Mouse (Mus musculus) C2C12 (cell line): ENCODE results near the gene Ptges3. TPM values are rescaled to one million over a fixed set of nuclear protein-coding genes. Genes with fewer than 3 reads are reported as not detected.
A peak's percentile ranks its signal among the peaks of the same experiment; 100 is the strongest.

Source experiments
- H3K27me3 ChIP-seq: one replicate; pipeline ENCODE4 v1.6.1; 2011; ENCODE audit not compliant: control insufficient read depth, insufficient read depth, insufficient read length
- H3K36me3 ChIP-seq: one replicate; pipeline ENCODE4 v1.6.1; 2011; ENCODE audit not compliant: control insufficient read depth, insufficient read depth
- H3K4me3 ChIP-seq: one replicate; pipeline ENCODE4 v1.5.1; 2011; ENCODE audit warnings: mild to moderate bottlenecking, control low read depth; ENCODE audit not compliant: poor library complexity, insufficient read depth, severe bottlenecking
- H3K79me2 ChIP-seq: one replicate; pipeline ENCODE4 v1.6.1; 2011; ENCODE audit not compliant: control insufficient read depth, insufficient read depth
- H3K79me3 ChIP-seq: one replicate; pipeline ENCODE4 v1.6.1; 2011; ENCODE audit warnings: low read depth, control low read depth
- H3ac ChIP-seq: one replicate; pipeline ENCODE3; 2011; ENCODE audit warnings: low read depth; ENCODE audit not compliant: control insufficient read depth, insufficient read length
- CEBPB ChIP-seq: IDR thresholded peaks from one replicate; pipeline ENCODE4 v1.6.1; 2011; ENCODE audit warnings: low read depth, mild to moderate bottlenecking, control low read depth, moderate library complexity
- CTCF ChIP-seq: IDR thresholded peaks from one replicate; pipeline ENCODE4 v1.5.1; 2011; ENCODE audit not compliant: control insufficient read depth, insufficient read depth, insufficient read length
- FOSL1 ChIP-seq: IDR thresholded peaks from one replicate; pipeline ENCODE4 v1.8.0; 2011; ENCODE audit warnings: mild to moderate bottlenecking, low read length; ENCODE audit not compliant: poor library complexity, insufficient read depth, severe bottlenecking
- MAX ChIP-seq: IDR thresholded peaks from one replicate; pipeline ENCODE4 v1.6.1; 2011; ENCODE audit warnings: mild to moderate bottlenecking, control low read depth
- MYOD1 ChIP-seq: IDR thresholded peaks from one replicate; pipeline ENCODE4 v1.6.1; 2011; ENCODE audit warnings: low read depth; ENCODE audit not compliant: control insufficient read depth, insufficient read length
- MYOG ChIP-seq: IDR thresholded peaks from one replicate; pipeline ENCODE4 v1.6.1; 2011; ENCODE audit not compliant: control insufficient read depth, insufficient read length; ENCODE audit errors: extremely low read depth
- USF1 ChIP-seq: IDR thresholded peaks from one replicate; pipeline ENCODE4 v1.6.1; 2011; ENCODE audit warnings: low read depth, mild to moderate bottlenecking, control low read depth, moderate library complexity
- polyA plus RNA-seq: library from polyadenylated mRNA; unstranded; fragments of >200 nt; fragmentation: generic; extraction: Trizol; gene quantifications from one replicate; pipeline ENCODE4 v1.2.1, GENCODE M21; 2012; ENCODE audit warnings: missing spikeins

Gene Ptges3
- polyA plus RNA-seq, 1 experiment: 133 TPM

DNA sequence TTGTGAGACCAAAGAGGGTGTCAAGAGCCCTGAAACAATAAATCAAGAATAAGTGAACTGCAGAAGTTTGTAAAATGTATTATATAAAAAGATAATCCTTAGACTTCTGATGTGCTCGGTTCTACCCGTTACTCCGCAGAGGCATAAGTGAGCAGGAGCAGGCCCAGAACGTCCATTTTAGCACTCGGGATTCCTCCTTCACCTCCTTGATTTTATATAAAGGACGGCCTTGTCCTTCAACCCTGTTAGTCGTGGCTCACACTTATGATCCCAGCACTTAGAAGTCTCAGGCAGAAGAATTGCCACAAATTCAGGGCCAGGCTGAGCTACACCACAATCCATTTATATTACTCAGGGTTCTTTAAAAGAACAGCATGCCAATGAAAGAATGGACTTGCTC, 28.8 kb upstream of the Ptges3 start:
- no peak overlapping the region for H3ac ChIP-seq
- H3K79me2 ChIP-seq: no peaks in the 10 kb centered on the region
- H3K79me3 ChIP-seq: no peaks in the 10 kb centered on the region
- no peak overlapping the region for H3K4me3 ChIP-seq
- H3K27me3 ChIP-seq: no peaks in the 10 kb centered on the region
- TF ChIP-seq CTCF (no peak), USF1 (no peak), CEBPB (no peak), MYOD1 (no peak), MAX (no peak), MYOG (no peak), FOSL1 (no peak)
- H3K36me3 ChIP-seq: peaks cover 64% of the 10 kb centered on the region

DNA sequence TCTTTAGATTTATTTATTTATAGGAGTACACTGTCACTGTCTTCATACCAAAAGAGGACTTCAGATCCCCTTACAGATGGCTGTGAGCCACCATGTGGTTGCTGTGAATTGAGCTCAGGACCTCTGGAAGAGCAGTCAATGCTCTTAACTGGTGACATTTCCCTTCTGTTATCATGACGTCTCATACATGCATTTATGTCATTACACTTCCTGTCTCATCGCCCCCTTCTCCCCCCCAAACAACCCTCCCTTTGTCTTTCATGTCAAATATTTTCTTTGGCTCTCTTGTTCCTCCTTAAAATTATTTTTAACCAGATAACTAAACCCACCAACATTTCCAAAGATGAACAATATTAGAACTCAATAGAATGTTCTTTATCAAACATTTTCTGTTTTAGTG, 27.9 kb upstream of the Ptges3 start:
- H3K27me3 ChIP-seq: no peaks in the 10 kb centered on the region
- no peak overlapping the region for H3ac ChIP-seq
- peaks cover 57% of the 10 kb centered on the region for H3K36me3 ChIP-seq
- H3K79me2 ChIP-seq: peaks cover 6% of the 10 kb centered on the region
- H3K79me3 ChIP-seq: peaks cover 4% of the 10 kb centered on the region
- no peak overlapping the region for H3K4me3 ChIP-seq
- no peak for TF ChIP-seq CTCF
- no peak for TF ChIP-seq MYOG
- no peak for TF ChIP-seq CEBPB
- no peak for TF ChIP-seq MAX
- no peak for TF ChIP-seq USF1
- no peak for TF ChIP-seq FOSL1
- TF ChIP-seq MYOD1: no peak

GRCm38 (mm10) chr10:128036746-128037425, 21.9 kb upstream of the Ptges3 start:
- TF ChIP-seq FOSL1: no peak
- TF ChIP-seq USF1: peak; percentile 53
- no peak for TF ChIP-seq MYOD1
- peak; percentile 38 for TF ChIP-seq MAX
- no peak for TF ChIP-seq CTCF
- Histone ChIP-seq H3K36me3 (peaks cover 60% of the 10 kb centered on the region), H3K27me3 (no peaks in the 10 kb centered on the region)

GRCm38 (mm10) chr10:128037921-128038320, 20.8 kb upstream of the Ptges3 start:
- Histone ChIP-seq H3K27me3 (no peaks in the 10 kb centered on the region), H3K4me3 (peak overlapping the region; percentile 96), H3ac (peak overlapping the region; percentile 65), H3K36me3 (peaks cover 66% of the 10 kb centered on the region), H3K79me2 (peaks cover 76% of the 10 kb centered on the region), H3K79me3 (peaks cover 75% of the 10 kb centered on the region)
- no peak for TF ChIP-seq MAX
- TF ChIP-seq USF1: no peak
- TF ChIP-seq CTCF: no peak
- no peak for TF ChIP-seq MYOD1
- no peak for TF ChIP-seq CEBPB
- no peak for TF ChIP-seq FOSL1
- TF ChIP-seq MYOG: no peak

More at GRCm38 (mm10) chr10:128036746-128037425, 21.9 kb upstream of the Ptges3 start:
- Histone ChIP-seq H3K79me3 (peaks cover 64% of the 10 kb centered on the region), H3K4me3 (peak overlapping the region; percentile 96), H3ac (peak overlapping the region; percentile 100), H3K79me2 (peaks cover 66% of the 10 kb centered on the region)

DNA sequence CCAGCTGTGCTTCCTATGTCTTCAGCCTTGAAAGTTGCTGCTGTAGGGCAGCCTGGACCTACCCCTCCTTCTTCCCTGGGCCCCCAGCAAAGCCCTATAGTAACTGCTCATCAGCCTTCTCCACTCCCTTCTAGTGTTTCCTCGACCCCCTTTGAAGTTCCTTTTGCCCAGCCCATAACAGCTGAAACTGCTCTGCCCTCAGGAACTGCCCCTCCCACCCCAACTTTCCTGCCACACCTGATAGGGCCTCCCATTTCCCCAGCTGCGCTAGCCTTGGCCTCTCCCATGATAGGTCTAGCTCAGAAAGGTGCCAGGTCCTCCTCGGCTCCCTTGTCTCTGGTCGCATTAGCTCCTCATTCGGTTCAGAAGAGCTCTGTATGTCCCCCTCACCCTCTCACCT, 19.6 kb upstream of the Ptges3 start:
- H3K79me3 ChIP-seq: peaks cover 87% of the 10 kb centered on the region
- H3K27me3 ChIP-seq: no peaks in the 10 kb centered on the region
- peak overlapping the region; percentile 15 for H3ac ChIP-seq
- no peak overlapping the region for H3K4me3 ChIP-seq
- TF ChIP-seq CTCF (no peak), FOSL1 (no peak), MAX (no peak), CEBPB (no peak), MYOD1 (no peak), MYOG (no peak)
- peaks cover 89% of the 10 kb centered on the region for H3K79me2 ChIP-seq
- peaks cover 78% of the 10 kb centered on the region for H3K36me3 ChIP-seq

GRCm38 (mm10) chr10:128039858-128040257, 18.9 kb upstream of the Ptges3 start:
- Histone ChIP-seq H3K79me3 (peaks cover 94% of the 10 kb centered on the region), H3K36me3 (peaks cover 85% of the 10 kb centered on the region), H3K27me3 (no peaks in the 10 kb centered on the region), H3ac (no peak overlapping the region), H3K79me2 (peaks cover 96% of the 10 kb centered on the region), H3K4me3 (no peak overlapping the region)
- TF ChIP-seq CEBPB (no peak), USF1 (no peak), MAX (no peak), MYOG (no peak), FOSL1 (no peak), MYOD1 (no peak), CTCF (no peak)
